Mouse (Mus musculus): ENCODE measurements around the gene Calcoco2.

DNA sequence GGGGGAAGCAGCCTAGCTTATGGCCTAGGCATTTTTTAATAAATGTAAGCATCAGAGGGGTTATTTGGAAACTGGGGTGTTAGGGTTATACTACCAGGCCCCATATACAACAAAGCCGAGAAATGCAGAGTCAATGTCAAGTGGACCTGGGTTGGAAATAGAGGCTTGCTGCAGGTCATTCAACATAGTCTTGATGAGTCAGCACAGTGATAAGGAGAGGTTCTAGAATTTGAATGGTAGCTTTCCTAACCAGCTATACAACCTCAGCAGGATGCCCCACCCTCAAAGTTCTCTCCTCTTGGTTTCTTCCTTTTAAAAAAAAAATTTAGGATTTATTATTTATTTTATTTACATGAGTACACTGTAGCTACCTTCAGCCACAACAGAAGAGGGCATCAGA is 40.8 kb downstream of the Calcoco2 start:
- TF ChIP-seq CTCF (IDR thresholded peaks at IDR 0.05; ENCODE audit: low read depth, low read length) (no peak), POLR2A (IDR thresholded peaks at IDR 0.05; ENCODE audit: borderline replicate concordance, low read depth, low read length) (no peak)
